Mouse (Mus musculus): ENCODE measurements around the gene Gm4131. TPM values are rescaled to one million over a fixed set of nuclear protein-coding genes. Genes with fewer than 3 reads are reported as not detected.

The Gm4131 gene
- polyA plus RNA-seq, 1 experiment from 2014 or later: not detected

- no peaks in the 10 kb centered on the region for H3K27me3 ChIP-seq (replicated peaks; ENCODE audit: insufficient read depth, low read length)
- no peak overlapping the region for H3K9ac ChIP-seq (replicated peaks; ENCODE audit: low read depth)
- TF ChIP-seq EP300 (IDR thresholded peaks at IDR 0.05) (no peak), CTCF (IDR thresholded peaks at IDR 0.05) (no peak)
- H3K36me3 ChIP-seq (ENCODE audit: insufficient read depth, low read length): no peaks in the 10 kb centered on the region
- H3K9me3 ChIP-seq (ENCODE audit: low read length): no peaks in the 10 kb centered on the region
- no peak overlapping the region for H3K27ac ChIP-seq (ENCODE audit: low read length)
- 60% methylated on average over 7 of the region's 7 CpGs for WGBS
- ATAC-seq (no peak), DNase-seq (ENCODE audit: low spot score) (no peak)
- H3K4me3 ChIP-seq (ENCODE audit: low read depth, low read length): no peak overlapping the region
- no peak overlapping the region for H3K4me2 ChIP-seq (replicated peaks; ENCODE audit: low read depth, low read length)
- no peaks in the 10 kb centered on the region for H3K4me1 ChIP-seq (ENCODE audit: insufficient read depth, low read depth, low read length)
Measured at GRCm38 (mm10) chr14:62416007-62416741, 150.5 kb downstream of the Gm4131 start.

Other genes starting within 250 kb of the Gm4131 start
- gene Gucy1b2, start 110.6 kb downstream of the Gm4131 start, polyA plus RNA-seq (2015; fragmentation: Nextera tagmentation; extraction: Ambion mirVana): 0.14 and 0.17 TPM in 2 replicates
- gene Fam124a, start 11.2 kb downstream of the Gm4131 start, polyA plus RNA-seq (2015; fragmentation: Nextera tagmentation; extraction: Ambion mirVana): 9.4 and 10.2 TPM in 2 replicates
- not detected in 2 replicates for gene Serpine3, start 96.7 kb upstream of the Gm4131 start, polyA plus RNA-seq (2015; fragmentation: Nextera tagmentation; extraction: Ambion mirVana)
- 9.8 and 11.5 TPM in 2 replicates for gene Ints6, start 194.2 kb upstream of the Gm4131 start, polyA plus RNA-seq (2015; fragmentation: Nextera tagmentation; extraction: Ambion mirVana)

Measured in lung, postnatal 0 days (tissue).